Mouse (Mus musculus): ENCODE measurements around the gene Lrrc32.

DNA sequence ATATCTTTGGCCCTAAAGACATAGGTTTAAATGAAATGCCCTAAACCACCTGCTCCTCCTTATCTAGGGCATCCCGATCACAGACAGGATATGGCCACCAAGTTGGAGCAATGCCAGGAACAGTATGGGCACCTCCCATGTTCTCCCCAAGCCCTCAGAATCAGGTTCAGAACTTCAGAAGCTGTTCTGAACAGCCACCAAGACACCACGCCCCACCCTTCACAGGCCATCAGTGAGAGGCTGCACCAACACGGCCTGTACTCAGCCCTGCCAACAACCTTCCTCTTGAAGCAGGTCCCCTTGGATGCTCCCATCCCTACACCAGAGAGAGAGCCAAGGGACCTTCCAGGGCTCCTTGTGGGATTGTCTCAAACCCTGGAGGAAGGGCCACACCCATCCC, 55.5 kb downstream of the Lrrc32 start:
- no peak for TF ChIP-seq UBTF (IDR thresholded peaks at IDR 0.05; ENCODE audit: low read depth, low read length)
- no peak for TF ChIP-seq CTCF (conservative IDR thresholded peaks at IDR 0.05 in 1 of 2, IDR thresholded peaks at IDR 0.05 in 1 of 2; ENCODE audit: low read depth in 2 of 2, low read length in 2 of 2)
- TF ChIP-seq SIN3A (IDR thresholded peaks at IDR 0.05; ENCODE audit: low read length), result no peak
- no peak for TF ChIP-seq POLR2A (IDR thresholded peaks at IDR 0.05; ENCODE audit: low read depth, low read length)
- no peak for TF ChIP-seq HCFC1 (IDR thresholded peaks at IDR 0.05; ENCODE audit: low read depth, low read length)
- no peak for TF ChIP-seq EP300 (IDR thresholded peaks at IDR 0.05; ENCODE audit: low read length)

All from CH12.LX (cell line).